Mouse (Mus musculus) liver, adult 2 months (tissue): ENCODE data around the gene Syn3.

Experiments
- CTCF ChIP-seq: fragments of 200-500 bp; IDR thresholded peaks from 2 replicates; pipeline ENCODE4 v1.5.1; 2011; ENCODE audit warnings: low read depth, low read length, control low read depth
- POLR2A ChIP-seq: fragments of 200-500 bp; IDR thresholded peaks from 2 replicates; pipeline ENCODE4 v1.6.1; 2011; ENCODE audit warnings: low read length, control low read depth; ENCODE audit not compliant: insufficient read depth; ENCODE audit errors: extremely low read depth

DNA sequence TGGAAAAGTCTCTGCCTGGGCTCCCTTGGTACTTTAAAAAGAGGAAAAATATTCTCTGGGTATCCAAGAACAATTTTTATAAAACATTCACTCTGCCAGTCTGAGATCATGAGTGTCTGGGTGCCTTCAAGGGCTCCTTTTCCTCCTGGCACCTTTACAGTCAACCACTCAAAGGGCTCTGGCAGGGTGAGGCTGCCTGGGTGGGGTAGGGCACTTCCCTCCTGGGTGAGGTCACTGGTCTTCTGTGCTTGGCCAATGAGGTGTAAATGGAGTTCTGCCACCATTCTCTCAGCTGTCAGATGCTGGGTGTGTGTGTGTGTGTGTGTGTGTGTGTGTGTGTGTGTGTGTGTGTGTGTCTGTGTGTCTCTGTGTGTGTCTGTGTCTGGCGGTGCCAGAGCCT is 39.1 kb downstream of the Syn3 start:
- TF ChIP-seq POLR2A (no peak), CTCF (no peak)
